Mouse (Mus musculus) bone marrow macrophage, adult 2 months (primary cell): Measurements from ENCODE around the gene Armh2.

ENCODE experiments used
- CTCF ChIP-seq: IDR thresholded peaks from 2 replicates; pipeline ENCODE4 v1.5.1; 2012; ENCODE audit warnings: low read depth, mild to moderate bottlenecking, low read length, moderate library complexity
- POLR2A ChIP-seq: IDR thresholded peaks from 2 replicates; pipeline ENCODE4 v1.6.1; 2012; ENCODE audit warnings: mild to moderate bottlenecking, low read depth, low read length, borderline replicate concordance

GRCm38 (mm10) chr13:24751396-24751795 is 10.4 kb downstream of the Armh2 start:
- TF ChIP-seq POLR2A (no peak), CTCF (no peak)
